Mouse (Mus musculus) hematopoietic multipotent progenitor cell, adult 10-12 weeks (in vitro differentiated cells): Measurements from ENCODE around the gene Itih4. TPM values are rescaled to one million over a fixed set of nuclear protein-coding genes. Genes with fewer than 3 reads are reported as not detected.

ENCODE experiments used
- polyA plus RNA-seq: library from polyadenylated mRNA; stranded (reverse); fragments of >175 nt; gene quantifications from 2 replicates; pipeline ENCODE4 v1.2.3, GENCODE M21; 2012; ENCODE audit warnings: low replicate concordance

The Itih4 gene
- not detected in 2 replicates for polyA plus RNA-seq

GRCm38 (mm10) chr14:30886204-30886603 is at the start of gene Itih4:
Itih4 (plus strand) TSS chr14:30886476.

GRCm38 (mm10) chr14:30878958-30879571 is 7.2 kb upstream of the Itih4 start, which contains the start of gene Mustn1:
Mustn1 (plus strand) TSS chr14:30879200.

GRCm38 (mm10) chr14:30923375-30924105 is 37.3 kb downstream of the Itih4 start, which contains the start of gene Itih3:
Itih3 (minus strand) TSS chr14:30923760.

GRCm38 (mm10) chr14:30943038-30943437 is 56.8 kb downstream of the Itih4 start, which contains the start of gene Itih1:
Itih1 (minus strand) TSS chr14:30943289.

GRCm38 (mm10) chr14:30951154-30951825 is 65.0 kb downstream of the Itih4 start, which contains the start of gene Nek4:
Nek4 (plus strand) TSS chr14:30951377.

Other genes with a start within 250 kb of the Itih4 start
- gene Rft1, start 232.1 kb upstream of the Itih4 start, polyA plus RNA-seq = 1.4 and 6.8 TPM in 2 replicates
- 1.2 and 1.9 TPM in 2 replicates for gene Sfmbt1, start 171.6 kb upstream of the Itih4 start, polyA plus RNA-seq
- gene Tmem110, start 60.9 kb upstream of the Itih4 start, polyA plus RNA-seq = 20.2 and 46.9 TPM in 2 replicates
- 0.75 TPM in 1 of 2 replicates, not detected in the other for gene Mustn1, start 7.3 kb upstream of the Itih4 start, polyA plus RNA-seq
- gene Itih3, start 37.3 kb downstream of the Itih4 start, polyA plus RNA-seq = 0.05 TPM in 1 of 2 replicates, not detected in the other
- not detected in 2 replicates for gene Itih1, start 56.8 kb downstream of the Itih4 start, polyA plus RNA-seq
- 2.8 and 2.9 TPM in 2 replicates for gene Nek4, start 64.9 kb downstream of the Itih4 start, polyA plus RNA-seq
- gene Glt8d1, start 114.9 kb downstream of the Itih4 start, polyA plus RNA-seq = 4.2 and 10.3 TPM in 2 replicates
- gene Spcs1, start 115.2 kb downstream of the Itih4 start, polyA plus RNA-seq = 19.4 and 26.5 TPM in 2 replicates
- 11.4 and 16.3 TPM in 2 replicates for gene Pbrm1, start 132.7 kb downstream of the Itih4 start, polyA plus RNA-seq
- 3.6 and 13.9 TPM in 2 replicates for gene Gnl3, start 132.7 kb downstream of the Itih4 start, polyA plus RNA-seq
- gene Smim4, start 242.5 kb downstream of the Itih4 start, polyA plus RNA-seq = 30.1 and 46.4 TPM in 2 replicates
- 3.8 and 17.4 TPM in 2 replicates for gene Nt5dc2, start 244.6 kb downstream of the Itih4 start, polyA plus RNA-seq